Mouse (Mus musculus): Measurements from ENCODE around the gene 4930444G20Rik.
"Not testable (repeated sequence)": the region's sequence is repeated elsewhere in the genome, so short reads cannot be mapped to it uniquely, and the experiment has no call there.

The 4930444G20Rik gene

DNA sequence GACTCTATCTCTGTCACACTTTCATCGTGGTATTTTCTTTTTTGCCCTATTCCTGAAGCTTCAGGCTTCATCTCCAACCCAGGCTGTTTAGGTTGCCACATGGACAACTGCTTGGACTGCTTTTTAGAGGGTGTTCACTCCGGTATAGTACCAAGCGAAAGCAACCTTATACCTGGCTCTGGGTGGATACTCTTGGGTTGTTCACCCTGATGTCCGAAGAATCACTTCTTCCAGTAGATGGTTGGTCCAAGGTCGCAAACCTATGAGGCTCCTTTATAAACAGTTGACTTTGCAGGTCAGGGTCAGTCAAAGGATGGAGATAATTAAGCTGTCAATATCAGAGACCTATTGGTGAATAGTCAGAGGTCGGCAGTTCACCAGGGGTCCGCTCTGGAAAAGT, at the start of gene 4930444G20Rik:
4930444G20Rik (minus strand) TSS at position 101 of the 400 bp plus-strand sequence.
- not testable (repeated sequence) for DNase-seq (ENCODE audit: extremely low read depth, insufficient read length, low spot score)

DNA sequence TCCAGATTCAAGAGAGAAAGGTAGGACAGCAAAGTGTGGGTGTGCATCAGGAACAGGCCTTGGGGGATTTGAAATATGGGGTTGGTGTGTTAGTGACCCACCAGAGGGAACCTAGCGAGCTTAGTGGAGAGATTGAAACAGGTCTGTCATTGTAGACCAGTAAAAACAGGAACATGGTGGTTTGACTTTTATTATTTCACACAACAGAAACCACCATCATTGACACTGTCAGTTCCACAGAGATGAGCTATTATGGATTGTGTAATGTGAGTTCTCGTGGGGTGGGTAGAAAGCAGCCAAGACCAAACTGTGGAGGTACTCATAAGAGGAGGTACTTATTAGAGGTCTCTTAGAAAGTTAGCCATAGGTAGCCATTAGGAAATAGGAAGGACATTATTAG, 6.7 kb upstream of the 4930444G20Rik start:
- DNase-seq (ENCODE audit: extremely low read depth, insufficient read length, low spot score), result no peak

DNA sequence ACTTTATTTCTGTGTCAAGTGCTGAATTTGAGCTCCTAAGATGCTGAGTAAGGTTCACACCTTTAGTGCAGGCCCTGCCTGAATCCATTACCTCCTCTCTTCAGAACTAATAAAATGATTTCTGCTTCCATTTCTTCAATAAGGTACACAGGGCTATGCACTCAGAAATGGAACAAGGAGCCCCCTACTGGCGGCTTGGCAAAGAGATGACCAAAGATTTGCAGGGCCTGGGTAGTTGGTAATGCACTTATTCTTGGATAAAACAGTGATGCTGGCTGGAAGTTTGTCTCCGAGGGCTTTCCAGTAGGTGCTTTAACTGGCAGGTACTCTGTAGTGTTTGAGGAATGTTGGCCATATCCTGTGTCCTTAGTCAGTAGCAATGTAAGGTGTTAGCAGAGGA, 4.9 kb upstream of the 4930444G20Rik start:
- DNase-seq (ENCODE audit: extremely low read depth, insufficient read length, low spot score), result no peak

DNA sequence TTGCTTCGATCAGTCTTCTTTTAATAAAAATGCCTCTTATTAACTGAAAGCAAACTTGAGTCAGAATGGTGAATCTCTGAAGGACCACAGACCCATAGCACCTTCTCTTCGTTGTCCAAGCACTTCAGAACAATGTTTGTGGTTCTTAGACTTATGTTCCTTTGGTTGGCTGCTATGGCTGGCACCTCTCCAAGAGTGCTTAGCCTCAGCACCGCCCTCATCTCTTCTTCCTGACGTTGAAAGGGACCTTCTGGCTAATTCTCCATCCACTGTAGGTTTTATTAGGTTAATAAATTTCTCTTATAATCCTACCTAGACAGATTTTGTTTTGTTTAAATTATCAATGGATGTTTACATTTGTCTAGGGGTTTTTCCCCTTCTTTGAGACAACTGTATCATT, 2.7 kb upstream of the 4930444G20Rik start:
- DNase-seq (ENCODE audit: extremely low read depth, insufficient read length, low spot score), result no peak

DNA sequence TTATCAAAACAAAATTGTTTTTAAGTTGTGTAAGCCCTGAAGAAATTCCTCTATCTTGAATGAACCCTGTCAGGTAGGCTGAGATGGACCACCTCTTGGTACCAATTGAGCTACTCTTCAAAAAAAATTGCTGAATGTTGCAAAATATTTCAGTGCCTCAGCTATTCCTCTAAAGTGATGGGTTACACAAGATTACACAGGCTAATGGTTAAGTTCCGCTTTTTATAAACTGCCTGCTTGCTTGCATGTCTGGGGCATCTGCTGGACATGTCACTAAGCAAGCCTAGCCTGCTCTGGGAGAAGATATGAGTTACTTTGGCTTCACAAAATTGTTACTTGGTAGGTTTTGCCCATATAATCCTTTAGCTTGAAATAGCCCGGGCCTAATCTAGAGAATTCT, 2.3 kb upstream of the 4930444G20Rik start:
- DNase-seq (ENCODE audit: extremely low read depth, insufficient read length, low spot score), result no peak

DNA sequence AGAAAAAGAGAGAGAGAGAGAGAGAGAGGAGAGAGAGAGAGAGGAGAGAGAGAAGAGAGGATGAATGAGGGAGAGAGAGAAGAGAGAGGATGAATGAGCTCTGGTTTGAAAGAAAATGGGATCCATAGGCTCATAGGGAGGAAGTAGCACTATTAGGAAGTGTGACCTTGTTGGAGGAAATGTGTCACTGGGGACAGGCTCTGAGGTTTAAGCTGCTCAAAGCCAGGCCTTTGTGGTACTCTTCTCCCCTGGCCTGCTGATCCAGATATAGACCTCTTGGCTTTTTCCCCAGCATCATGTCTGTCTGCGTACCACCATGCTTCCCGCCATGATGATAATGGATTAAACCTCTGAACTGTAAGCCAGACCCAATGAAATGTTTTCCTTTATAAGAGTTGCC, 8.5 kb downstream of the 4930444G20Rik start:
- DNase-seq (ENCODE audit: extremely low read depth, insufficient read length, low spot score), result no peak

DNA sequence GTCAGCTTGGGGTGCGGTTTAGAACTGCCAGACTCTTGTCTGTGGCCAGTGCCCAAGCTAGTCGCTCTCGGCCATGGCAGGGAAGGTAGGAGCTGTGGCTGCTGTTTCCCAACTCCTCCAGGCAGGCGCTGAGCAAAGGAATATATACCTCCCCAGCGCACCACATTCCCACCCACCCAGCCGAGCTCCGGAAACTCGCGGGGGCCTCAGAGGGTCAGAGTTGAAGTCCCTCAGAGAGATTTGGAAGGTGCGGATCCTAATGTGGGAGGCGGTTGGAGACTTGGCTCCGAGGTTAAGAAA, 8.9 kb downstream of the 4930444G20Rik start:
- DNase-seq (ENCODE audit: extremely low read depth, insufficient read length, low spot score), result no peak

DNA sequence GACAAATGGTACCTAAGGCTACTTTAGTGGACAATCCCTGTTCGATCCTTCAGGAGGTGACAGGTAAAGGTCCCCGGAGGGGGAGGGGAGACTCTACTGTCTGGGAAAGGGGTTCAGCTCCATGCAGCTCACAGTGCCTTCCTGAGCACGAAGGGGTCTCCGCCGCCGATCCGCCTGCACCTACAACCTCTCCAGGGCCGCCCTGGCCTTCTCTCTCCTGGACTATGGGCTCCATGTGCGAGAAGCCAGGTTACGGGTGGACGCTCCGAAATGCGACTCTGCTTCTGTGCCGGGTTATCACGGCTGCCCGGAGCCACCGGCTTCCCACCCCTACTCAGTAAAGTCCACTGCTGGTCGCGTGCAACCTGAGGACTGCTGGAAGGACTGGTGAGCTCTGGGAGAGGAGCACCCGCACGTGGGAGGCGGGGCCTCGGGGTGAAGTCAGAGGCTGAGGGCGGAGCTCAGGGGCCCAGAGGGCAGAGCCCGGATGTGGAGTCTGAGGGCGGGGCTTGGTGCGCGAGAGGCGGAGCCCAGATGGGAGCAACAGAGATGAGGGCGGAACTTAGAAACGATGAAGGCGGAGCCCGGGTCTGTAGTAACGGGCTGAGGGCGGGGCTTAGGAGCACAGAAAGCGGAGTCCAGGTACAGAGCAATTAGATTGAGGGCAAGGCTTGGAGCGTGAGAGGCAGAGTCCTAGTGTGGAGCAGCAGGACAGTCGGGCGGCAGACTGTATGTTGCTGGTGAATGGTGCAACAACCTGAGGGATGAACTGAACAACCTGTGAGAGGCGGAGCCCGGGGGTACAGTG, 9.5 kb downstream of the 4930444G20Rik start:
- DNase-seq (ENCODE audit: extremely low read depth, insufficient read length, low spot score), result peak; percentile 18

DNA sequence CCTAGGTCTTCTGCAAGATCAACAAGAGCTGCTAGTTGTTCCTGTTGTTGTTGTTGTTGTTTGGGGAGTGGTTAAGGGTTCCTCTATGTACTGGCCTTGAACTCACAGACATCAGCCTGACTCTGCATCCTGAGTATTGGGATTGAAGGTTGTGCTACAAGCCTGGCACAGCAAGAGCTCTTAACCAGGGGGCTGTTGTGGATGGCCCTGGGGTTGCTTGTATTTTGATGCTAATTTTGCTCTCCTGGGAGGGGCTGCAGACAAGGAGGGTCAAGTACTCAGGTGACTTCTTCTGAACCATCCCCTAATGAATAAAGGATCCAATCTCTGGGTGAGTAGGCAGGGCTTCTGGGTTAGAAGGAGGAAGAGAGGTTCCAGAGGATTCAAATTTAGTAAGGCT, 12.6 kb downstream of the 4930444G20Rik start:
- no peak for DNase-seq (ENCODE audit: extremely low read depth, insufficient read length, low spot score)

DNA sequence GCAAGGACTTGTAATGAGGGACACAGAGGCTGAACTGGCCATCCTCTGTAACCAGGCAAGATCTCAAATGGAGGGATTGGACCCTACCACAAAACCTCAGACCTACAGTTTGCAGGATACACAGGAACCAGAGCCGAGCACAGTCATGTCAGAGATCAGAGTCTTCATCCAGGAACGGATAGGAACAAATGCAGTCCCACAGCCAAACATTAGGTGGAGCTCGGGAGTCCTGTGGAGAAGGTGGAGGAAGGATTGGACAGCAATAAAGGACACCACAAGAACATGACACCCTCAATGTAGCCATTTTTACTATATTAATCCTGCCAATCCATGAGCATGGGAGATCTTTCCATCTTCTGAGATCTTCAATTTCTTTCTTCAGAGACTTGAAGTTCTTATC, 31.6 kb downstream of the 4930444G20Rik start:
- peak; percentile 13 for DNase-seq (ENCODE audit: extremely low read depth, insufficient read length, low spot score)

DNA sequence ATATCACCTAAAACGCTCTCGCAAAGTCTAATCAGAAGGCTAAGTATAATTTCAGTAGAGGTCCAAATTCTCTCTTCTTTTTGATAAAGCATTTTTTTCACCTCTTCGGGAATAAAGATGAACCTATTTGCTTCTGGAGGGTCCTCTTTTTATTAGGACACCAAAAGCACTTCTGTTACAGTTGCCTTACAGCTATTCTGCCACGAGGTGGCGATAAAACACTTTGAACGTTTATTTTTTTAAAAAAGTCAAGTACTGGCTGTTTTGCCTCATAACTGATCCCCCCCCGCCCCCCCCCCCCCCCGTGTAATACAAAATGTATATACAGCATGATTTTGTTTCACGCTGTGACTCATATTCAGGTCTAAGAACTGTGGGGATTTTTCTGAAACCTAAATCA, 33.6 kb downstream of the 4930444G20Rik start:
- DNase-seq (ENCODE audit: extremely low read depth, insufficient read length, low spot score), result no peak

DNA sequence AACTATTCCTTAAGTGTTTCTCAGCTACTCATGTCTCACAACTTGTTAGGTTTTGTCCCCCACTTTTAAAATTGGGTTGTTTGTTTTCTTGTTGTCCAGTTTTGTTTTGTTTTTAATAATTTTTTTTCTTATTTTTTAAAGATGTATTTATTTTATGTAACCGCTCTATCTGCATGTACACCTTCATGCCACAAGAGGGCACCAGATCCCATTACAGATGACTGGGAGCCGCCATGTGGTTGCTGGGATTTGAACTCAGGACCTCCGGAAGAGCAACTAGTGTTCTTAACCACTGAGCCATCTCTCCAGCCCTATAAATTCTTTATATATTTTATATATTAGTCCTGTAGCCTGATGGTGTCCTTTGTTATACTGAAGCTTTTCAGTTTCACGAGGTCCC, 49.3 kb downstream of the 4930444G20Rik start:
- DNase-seq (ENCODE audit: extremely low read depth, insufficient read length, low spot score), result no peak

DNA sequence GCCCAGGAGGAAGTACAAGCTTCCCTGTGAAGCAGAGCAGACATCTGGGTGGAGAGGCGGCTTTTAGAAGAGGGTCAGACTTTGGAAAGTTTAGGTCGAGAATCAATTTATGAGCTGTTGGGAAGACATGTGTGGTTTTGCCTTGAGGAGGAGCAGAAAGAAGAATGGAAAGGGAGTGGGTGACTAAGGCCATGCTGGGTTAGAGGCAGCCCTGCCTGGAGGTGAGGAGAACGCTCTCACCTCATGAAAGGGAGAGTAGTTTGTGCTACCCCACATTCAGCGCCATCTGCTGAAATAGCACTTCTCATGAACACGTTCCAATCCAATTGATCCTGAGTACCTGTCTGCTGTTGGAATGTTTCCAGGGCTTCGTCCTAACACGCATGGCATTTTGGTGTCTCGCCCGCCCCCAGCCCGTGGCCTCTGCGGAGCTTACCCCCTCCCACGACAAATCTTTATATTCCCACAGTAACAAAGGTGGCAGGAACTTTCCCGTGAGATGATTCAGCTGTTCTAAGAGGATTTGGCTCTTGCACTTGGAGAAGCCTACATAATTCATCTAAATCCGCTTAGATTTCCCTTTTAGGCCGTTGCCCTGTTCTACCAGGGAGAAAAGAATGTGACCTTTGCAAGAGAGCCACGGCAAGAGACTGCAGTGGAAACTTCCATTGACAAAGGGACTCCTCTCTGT, 50.3 kb downstream of the 4930444G20Rik start:
- no peak for DNase-seq (ENCODE audit: extremely low read depth, insufficient read length, low spot score)
